Mouse (Mus musculus) limb, embryonic 12.5 days (tissue): ENCODE data around the gene Nadk2. TPM values are rescaled to one million over a fixed set of nuclear protein-coding genes. Genes with fewer than 3 reads are reported as not detected.

Experiments
- ATAC-seq: fragments of 200-750 bp; cut with Nextera tagmentation; 2 replicates; pipeline ENCODE4 v1.8.0; 2017; ENCODE audit warnings: low read depth, moderate TSS enrichment; ENCODE audit not compliant: insufficient number of reproducible peaks, insufficient read depth, low FRiP score, low TSS enrichment
- H3K27ac ChIP-seq: fragments of 300-500 bp; sonication (generic); 2 replicates; pipeline ENCODE4 v1.5.1; 2016; ENCODE audit warnings: mild to moderate bottlenecking, moderate library complexity
- H3K27me3 ChIP-seq: fragments of 300-500 bp; sonication (generic); 2 replicates; pipeline ENCODE4 v1.6.1; 2016; ENCODE audit warnings: mild to moderate bottlenecking, moderate library complexity
- H3K36me3 ChIP-seq: fragments of 300-500 bp; sonication (generic); 2 replicates; pipeline ENCODE4 v1.6.1; 2016; ENCODE audit warnings: mild to moderate bottlenecking, moderate library complexity
- H3K4me1 ChIP-seq: fragments of 300-500 bp; sonication (generic); replicated peaks from 2 replicates; pipeline ENCODE4 v1.6.1; 2016
- H3K4me2 ChIP-seq: fragments of 300-500 bp; sonication (generic); 2 replicates; pipeline ENCODE4 v1.6.1; 2016; ENCODE audit warnings: mild to moderate bottlenecking, moderate library complexity
- H3K4me3 ChIP-seq: fragments of 300-500 bp; sonication (generic); replicated peaks from 2 replicates; pipeline ENCODE4 v1.5.1; 2016; ENCODE audit warnings: mild to moderate bottlenecking
- H3K9ac ChIP-seq: fragments of 300-500 bp; sonication (generic); replicated peaks from 2 replicates; pipeline ENCODE4 v1.6.1; 2016; ENCODE audit warnings: mild to moderate bottlenecking, moderate library complexity
- H3K9me3 ChIP-seq: fragments of 300-500 bp; sonication (generic); 2 replicates; pipeline ENCODE4 v1.6.1; 2016; ENCODE audit warnings: mild to moderate bottlenecking, moderate library complexity
- WGBS: fragments of 180-500 bp; shearing (Covaris S2); methylation state at CpG from one replicate; pipeline ENCODE4 v1.1.7; 2016; 5-methylcytosine and 5-hydroxymethylcytosine counted together
- polyA plus RNA-seq: library from polyadenylated mRNA; unstranded; fragments of >200 nt; fragmentation: Nextera tagmentation; extraction: Ambion mirVana; gene quantifications from 2 replicates; pipeline ENCODE4 v1.2.1, GENCODE M21; 2016

Gene Nadk2
- polyA plus RNA-seq, 1 experiment from 2014 or later = 34.7 TPM

DNA sequence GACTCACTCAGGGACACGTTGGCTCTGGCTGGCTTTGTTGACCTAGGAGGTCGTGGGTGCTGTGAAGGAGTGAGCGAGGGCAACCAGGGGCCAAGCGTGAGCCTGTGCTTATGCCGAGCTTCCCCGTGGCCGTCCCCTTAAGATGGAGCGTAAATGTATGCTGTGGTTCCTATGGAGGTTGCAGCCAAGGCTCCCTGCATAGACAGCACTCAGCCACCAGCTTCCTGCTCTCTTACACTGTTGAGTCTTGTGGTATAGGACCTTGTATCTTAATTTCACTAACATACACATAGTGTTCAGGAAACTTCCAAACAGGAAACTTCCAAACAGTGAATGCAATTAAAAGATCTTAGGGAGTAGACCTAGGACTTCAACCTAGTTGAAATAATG, 17.6 kb downstream of the Nadk2 start:
- ATAC-seq = no peak
- peaks cover 63% of the 10 kb centered on the region for H3K36me3 ChIP-seq
- 75% methylated on average over 8 of the region's 8 CpGs for WGBS

GRCm38 (mm10) chr15:9089136-9089720, 18.2 kb downstream of the Nadk2 start:
- H3K4me3 ChIP-seq = no peak overlapping the region
- peaks cover 66% of the 10 kb centered on the region for H3K36me3 ChIP-seq
- ATAC-seq = no peak
- no peaks in the 10 kb centered on the region for H3K9me3 ChIP-seq
- no peaks in the 10 kb centered on the region for H3K27me3 ChIP-seq
- no peak overlapping the region for H3K27ac ChIP-seq
- H3K4me2 ChIP-seq = no peak overlapping the region
- H3K4me1 ChIP-seq = peaks cover 3% of the 10 kb centered on the region
- H3K9ac ChIP-seq = no peak overlapping the region
- 65% methylated on average over 2 of the region's 2 CpGs for WGBS

More for the DNA sequence above, 17.6 kb downstream of the Nadk2 start:
- Histone ChIP-seq H3K4me3 (no peak overlapping the region), H3K9ac (no peak overlapping the region), H3K27ac (no peak overlapping the region), H3K27me3 (no peaks in the 10 kb centered on the region), H3K9me3 (no peaks in the 10 kb centered on the region), H3K4me1 (no peaks in the 10 kb centered on the region), H3K4me2 (no peak overlapping the region)

DNA sequence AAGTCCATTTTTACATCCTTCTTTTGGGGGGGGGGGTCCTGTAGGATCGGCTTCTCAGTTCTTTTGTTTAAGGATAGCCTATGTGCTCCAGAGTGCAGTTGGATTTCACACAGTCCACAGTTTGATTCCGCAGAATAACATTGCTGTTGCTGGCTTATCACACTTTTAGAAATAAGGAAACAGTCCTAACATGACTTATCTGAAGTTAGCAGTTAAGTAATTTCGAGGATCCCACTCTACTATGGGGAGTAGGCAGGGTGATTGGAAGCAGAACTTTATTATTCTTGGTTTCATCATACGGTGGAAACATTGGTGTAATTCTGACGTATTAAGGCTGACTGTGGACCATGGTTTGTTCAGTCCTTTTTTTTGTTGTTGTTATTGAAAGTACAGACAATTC, 19.6 kb downstream of the Nadk2 start:
- Histone ChIP-seq H3K9me3 (no peaks in the 10 kb centered on the region), H3K4me2 (no peak overlapping the region), H3K4me1 (peaks cover 9% of the 10 kb centered on the region), H3K27me3 (no peaks in the 10 kb centered on the region), H3K27ac (no peak overlapping the region), H3K4me3 (no peak overlapping the region), H3K9ac (no peak overlapping the region), H3K36me3 (peaks cover 67% of the 10 kb centered on the region)
- WGBS = 97% methylated on average over 5 of the region's 5 CpGs
- no peak for ATAC-seq

GRCm38 (mm10) chr15:9093598-9094365, 22.7 kb downstream of the Nadk2 start:
- H3K27me3 ChIP-seq = no peaks in the 10 kb centered on the region
- 75% methylated on average over 11 of the region's 11 CpGs for WGBS
- no peak for ATAC-seq
- no peak overlapping the region for H3K4me3 ChIP-seq
- no peaks in the 10 kb centered on the region for H3K9me3 ChIP-seq
- H3K36me3 ChIP-seq = peaks cover 64% of the 10 kb centered on the region
- no peak overlapping the region for H3K9ac ChIP-seq
- H3K4me1 ChIP-seq = peaks cover 9% of the 10 kb centered on the region
- H3K27ac ChIP-seq = no peak overlapping the region
- peak overlapping the region; percentile 7; the same call in 1 of the 2 replicates for H3K4me2 ChIP-seq

DNA sequence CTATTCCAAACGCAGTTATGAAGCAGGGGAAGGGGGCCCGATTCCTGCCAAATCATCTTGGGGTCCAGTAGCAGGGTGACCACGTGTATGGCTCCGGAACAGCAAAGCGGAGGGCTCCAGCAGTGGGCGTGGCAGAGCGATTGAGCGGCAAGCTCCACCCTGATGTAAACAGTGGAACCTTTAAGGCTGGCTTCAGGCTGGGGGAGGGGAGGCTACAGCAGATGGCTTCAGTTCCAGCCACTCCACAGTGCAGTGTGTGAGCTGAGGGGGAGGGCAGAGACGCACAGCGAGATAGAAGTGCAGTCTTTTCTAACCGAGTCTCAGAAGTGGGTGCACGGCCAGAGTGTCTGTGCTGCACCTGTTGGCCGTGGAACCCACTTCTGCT, 23.3 kb downstream of the Nadk2 start:
- H3K9me3 ChIP-seq = no peaks in the 10 kb centered on the region
- no peak overlapping the region for H3K27ac ChIP-seq
- no peak overlapping the region for H3K4me3 ChIP-seq
- peaks cover 9% of the 10 kb centered on the region for H3K4me1 ChIP-seq
- peak overlapping the region; percentile 7; the same call in 1 of the 2 replicates for H3K4me2 ChIP-seq
- peaks cover 64% of the 10 kb centered on the region for H3K36me3 ChIP-seq
- 24% methylated on average over 13 of the region's 13 CpGs for WGBS
- peak; percentile 87; the same call in 1 of the 2 replicates for ATAC-seq
- no peaks in the 10 kb centered on the region for H3K27me3 ChIP-seq
- no peak overlapping the region for H3K9ac ChIP-seq

- Histone ChIP-seq H3K4me1 (peaks cover 9% of the 10 kb centered on the region), H3K4me3 (no peak overlapping the region), H3K9me3 (no peaks in the 10 kb centered on the region), H3K36me3 (peaks cover 77% of the 10 kb centered on the region), H3K27ac (no peak overlapping the region), H3K4me2 (no peak overlapping the region), H3K9ac (no peak overlapping the region), H3K27me3 (no peaks in the 10 kb centered on the region)
- WGBS = 96% methylated on average over 4 of the region's 4 CpGs
- ATAC-seq = no peak
Observed at GRCm38 (mm10) chr15:9096865-9097264, 25.8 kb downstream of the Nadk2 start.

DNA sequence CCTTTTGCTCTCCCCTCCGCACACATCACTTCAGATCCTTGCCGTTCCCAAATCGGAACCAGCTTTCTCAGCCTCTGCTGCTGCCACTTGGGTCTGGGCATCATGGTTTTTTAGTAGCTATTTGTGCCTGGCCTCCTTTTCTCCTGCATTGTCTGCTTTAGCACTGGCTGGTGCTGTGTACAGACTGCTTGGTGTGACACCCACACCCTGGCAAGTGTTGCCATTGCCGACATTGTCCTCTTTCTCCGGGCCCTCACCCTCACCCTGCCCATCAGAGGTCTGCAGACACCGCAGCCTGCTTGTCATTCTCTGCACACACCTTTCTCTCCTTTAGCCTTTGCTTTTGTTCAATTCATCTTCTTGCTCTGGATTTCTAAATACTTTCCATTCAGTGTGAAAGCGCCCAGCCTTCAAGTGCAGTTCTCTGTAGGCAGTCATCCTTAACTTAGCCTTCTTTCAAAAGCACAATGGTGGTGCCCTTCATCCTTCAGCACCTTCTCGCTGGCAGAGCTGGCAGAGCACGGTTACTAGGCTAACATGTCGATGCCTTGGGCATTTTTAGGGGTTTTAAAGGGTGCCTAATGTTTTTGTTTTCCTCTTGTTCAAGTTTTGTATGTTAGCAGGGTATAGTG, 29.5 kb downstream of the Nadk2 start:
- 95% methylated on average over 10 of the region's 10 CpGs for WGBS
- Histone ChIP-seq H3K4me2 (no peak overlapping the region), H3K36me3 (peaks cover 87% of the 10 kb centered on the region), H3K27me3 (no peaks in the 10 kb centered on the region), H3K4me3 (no peak overlapping the region), H3K4me1 (no peaks in the 10 kb centered on the region), H3K27ac (no peak overlapping the region), H3K9ac (no peak overlapping the region), H3K9me3 (no peaks in the 10 kb centered on the region)
- no peak for ATAC-seq

GRCm38 (mm10) chr15:9106303-9107074, 35.4 kb downstream of the Nadk2 start:
- peaks cover 73% of the 10 kb centered on the region for H3K36me3 ChIP-seq
- H3K9me3 ChIP-seq = no peaks in the 10 kb centered on the region
- no peak overlapping the region for H3K9ac ChIP-seq
- no peaks in the 10 kb centered on the region for H3K27me3 ChIP-seq
- ATAC-seq = no peak
- no peaks in the 10 kb centered on the region for H3K4me1 ChIP-seq
- H3K4me2 ChIP-seq = no peak overlapping the region
- no peak overlapping the region for H3K27ac ChIP-seq
- no peak overlapping the region for H3K4me3 ChIP-seq
- 90% methylated on average over 13 of the region's 13 CpGs for WGBS

- Histone ChIP-seq H3K4me1 (no peaks in the 10 kb centered on the region), H3K27ac (no peak overlapping the region), H3K9me3 (no peaks in the 10 kb centered on the region), H3K4me2 (no peak overlapping the region), H3K36me3 (peaks cover 73% of the 10 kb centered on the region), H3K4me3 (no peak overlapping the region), H3K9ac (no peak overlapping the region), H3K27me3 (no peaks in the 10 kb centered on the region)
- ATAC-seq = no peak
- WGBS = 83% methylated on average over 6 of the region's 6 CpGs
Observed at GRCm38 (mm10) chr15:9110526-9111347, 39.7 kb downstream of the Nadk2 start.

GRCm38 (mm10) chr15:9111648-9112047, 40.6 kb downstream of the Nadk2 start:
- Histone ChIP-seq H3K27me3 (no peaks in the 10 kb centered on the region), H3K9ac (no peak overlapping the region), H3K4me3 (no peak overlapping the region), H3K4me2 (no peak overlapping the region), H3K36me3 (peaks cover 75% of the 10 kb centered on the region), H3K9me3 (no peaks in the 10 kb centered on the region), H3K27ac (no peak overlapping the region), H3K4me1 (no peaks in the 10 kb centered on the region)
- WGBS = 84% methylated on average over 3 of the region's 3 CpGs
- ATAC-seq = no peak
